Mouse (Mus musculus): ENCODE results near the gene Oaz1. TPM values are rescaled to one million over a fixed set of nuclear protein-coding genes. Genes with fewer than 3 reads are reported as not detected.
"Not testable (repeated sequence)": the region's sequence is repeated elsewhere in the genome, so short reads cannot be mapped to it uniquely, and the experiment has no call there.

The Oaz1 gene
- total RNA-seq, 2 experiments from 2014 or later = 399 to 419 TPM

DNA sequence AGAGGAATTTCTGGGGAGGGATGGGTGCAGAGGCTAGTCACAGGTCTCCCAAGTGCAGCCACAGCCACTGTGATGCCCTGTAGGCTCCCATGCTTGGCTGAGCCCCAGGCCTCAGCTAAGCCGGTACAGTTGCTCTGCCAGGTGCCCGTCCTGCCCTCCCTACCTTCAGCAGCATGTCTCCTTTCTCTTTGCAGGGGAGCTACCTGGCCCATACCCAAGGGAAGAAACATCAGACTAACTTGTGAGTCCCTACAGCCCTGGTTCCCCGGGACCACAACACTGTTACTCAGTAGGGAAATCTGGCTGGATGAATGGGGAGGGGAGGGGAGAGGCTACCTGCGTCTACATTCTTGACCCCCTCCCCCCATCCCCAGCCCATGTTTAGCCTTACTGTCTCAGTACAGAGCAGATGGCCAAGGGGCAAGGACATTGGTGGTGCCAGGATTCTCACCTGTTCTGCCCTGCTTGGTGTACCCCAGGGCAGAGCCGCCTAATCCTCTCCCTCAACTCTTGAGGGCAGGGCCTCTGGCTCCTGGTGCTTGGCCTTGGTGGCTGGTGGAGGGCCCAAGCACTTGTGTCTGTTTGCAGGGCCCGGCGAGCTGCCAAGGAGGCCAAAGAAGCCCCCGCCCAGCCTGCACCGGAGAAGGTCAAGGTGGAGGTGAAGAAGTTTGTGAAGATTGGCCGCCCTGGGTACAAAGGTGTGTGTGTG is 24.1 kb upstream of the Oaz1 start:
- no peak for DNase-seq (ENCODE audit: low spot score in 2 of 2)

GRCm38 (mm10) chr10:80802996-80803395 is 23.5 kb upstream of the Oaz1 start:
- DNase-seq (ENCODE audit: low spot score in 2 of 2) = no peak

DNA sequence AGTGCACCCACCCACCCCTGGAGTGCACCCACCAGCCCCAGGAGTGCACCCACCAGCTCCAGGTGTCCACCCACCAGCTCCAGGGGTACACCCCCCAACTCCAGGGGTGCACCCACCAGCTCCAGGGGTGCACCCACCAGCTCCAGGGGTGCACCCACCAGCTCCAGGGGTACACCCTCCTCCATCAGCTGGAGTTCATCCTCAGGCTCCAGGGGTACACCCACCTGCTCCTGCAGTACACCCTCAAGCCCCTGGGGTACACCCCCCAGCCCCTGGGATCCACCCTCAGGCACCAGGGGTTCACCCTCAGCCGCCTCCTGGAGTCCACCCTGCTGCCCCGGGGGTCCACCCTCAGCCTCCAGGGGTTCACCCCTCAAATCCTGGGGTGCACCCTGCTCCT is 22.1 kb upstream of the Oaz1 start:
- DNase-seq (ENCODE audit: low spot score in 2 of 2) = no peak

GRCm38 (mm10) chr10:80804916-80805315 is 21.5 kb upstream of the Oaz1 start, which contains the start of gene Amh:
Gene Amh (plus strand): TSS chr10:80805243.
- no peak for DNase-seq (ENCODE audit: low spot score in 2 of 2)

DNA sequence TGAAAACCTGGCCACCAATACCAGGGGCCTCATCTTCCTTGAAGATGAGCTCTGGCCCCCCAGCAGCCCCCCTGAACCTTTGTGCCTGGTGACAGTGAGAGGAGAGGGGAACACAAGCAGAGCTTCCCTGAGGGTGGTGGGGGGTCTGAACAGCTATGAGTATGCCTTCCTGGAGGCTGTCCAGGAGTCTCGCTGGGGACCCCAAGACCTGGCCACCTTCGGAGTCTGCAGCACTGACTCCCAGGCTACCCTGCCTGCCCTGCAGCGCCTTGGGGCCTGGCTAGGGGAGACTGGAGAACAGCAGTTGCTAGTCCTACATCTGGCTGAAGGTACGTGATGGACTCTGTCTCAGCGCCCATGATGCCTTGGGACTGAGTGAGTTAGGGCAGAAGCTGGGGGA is 21.1 kb upstream of the Oaz1 start:
- DNase-seq (ENCODE audit: low spot score in 2 of 2) = peak in 1 of 2 experiments; percentile 20

- DNase-seq (ENCODE audit: low spot score in 2 of 2) = peak; percentile 86 to 87
Observed at GRCm38 (mm10) chr10:80805925-80806324, 20.5 kb upstream of the Oaz1 start.

GRCm38 (mm10) chr10:80806341-80807056 is 20.0 kb upstream of the Oaz1 start:
- no peak for DNase-seq (ENCODE audit: low spot score in 2 of 2)

GRCm38 (mm10) chr10:80807057-80807627 is 19.3 kb upstream of the Oaz1 start:
- DNase-seq (ENCODE audit: low spot score in 2 of 2) = peak; percentile 74 to 80

DNA sequence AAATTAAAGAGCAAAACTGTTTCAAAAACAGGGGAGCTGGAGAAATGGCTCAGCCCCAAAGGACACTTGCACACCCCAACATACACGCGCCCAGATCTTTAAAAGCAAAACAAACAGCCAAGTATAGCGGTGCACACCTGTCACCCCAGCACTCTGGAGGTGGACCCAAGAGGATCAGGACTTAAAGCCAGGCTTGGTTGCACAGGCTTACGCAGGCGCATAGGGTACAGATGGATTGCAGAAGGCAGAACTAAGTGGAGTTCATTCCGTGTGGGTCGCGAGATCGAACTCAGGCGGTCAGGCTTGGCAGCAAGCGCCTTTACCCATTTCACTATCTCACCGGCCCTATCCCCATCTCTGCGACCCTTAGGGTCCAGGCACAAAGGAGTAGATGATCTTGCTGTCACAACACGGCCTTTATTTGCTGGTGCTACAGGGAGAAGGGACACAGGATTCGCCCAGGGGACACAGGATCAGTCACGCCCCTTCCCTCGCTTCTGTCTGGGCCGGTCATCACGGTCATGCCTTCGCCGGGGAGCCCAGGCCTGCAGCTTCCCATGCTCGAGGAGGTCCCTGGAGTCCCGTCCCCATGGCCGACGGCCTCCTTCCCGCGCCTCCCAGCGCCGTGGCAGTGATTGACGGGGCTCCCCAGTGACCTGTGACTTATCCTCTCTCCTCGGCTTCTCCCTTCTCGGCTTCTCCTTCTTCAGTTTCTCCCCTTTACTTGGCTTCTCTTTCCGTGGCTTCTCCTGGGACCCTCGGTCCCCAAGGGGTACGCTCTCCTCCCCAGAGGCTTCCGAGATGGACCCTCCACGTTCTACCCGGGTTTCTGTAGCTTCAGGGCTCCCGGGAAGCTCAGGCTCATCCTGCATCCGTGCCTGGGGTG is 18.1 kb upstream of the Oaz1 start:
- DNase-seq (ENCODE audit: low spot score in 2 of 2) = no peak

- no peak for DNase-seq (ENCODE audit: low spot score in 2 of 2)
Observed at GRCm38 (mm10) chr10:80808985-80809632, 17.3 kb upstream of the Oaz1 start.

GRCm38 (mm10) chr10:80810084-80810483 is 16.4 kb upstream of the Oaz1 start:
- DNase-seq (ENCODE audit: low spot score in 2 of 2) = no peak

GRCm38 (mm10) chr10:80812391-80813041 is 13.9 kb upstream of the Oaz1 start:
- no peak for DNase-seq (ENCODE audit: low spot score in 2 of 2)

DNA sequence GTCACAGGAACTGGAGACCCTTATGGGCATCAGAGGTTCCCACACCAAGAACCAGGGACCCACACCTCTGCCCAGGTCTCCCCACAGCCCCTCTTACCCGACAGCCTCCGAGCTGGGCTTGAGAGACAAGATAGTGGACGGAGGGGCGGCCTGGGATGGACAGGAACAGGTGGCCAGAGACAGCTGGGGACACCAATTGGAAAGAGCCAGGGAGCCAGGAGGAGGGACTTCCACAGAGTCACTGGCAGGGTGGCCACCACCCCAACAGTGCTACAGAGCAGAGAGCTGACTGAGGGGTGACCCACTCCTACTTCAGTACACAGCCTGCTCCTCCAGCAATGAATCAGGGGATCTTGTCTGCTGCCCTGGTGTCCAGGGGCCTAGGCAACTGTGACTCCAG is 13.1 kb upstream of the Oaz1 start, which contains the start of gene Jsrp1:
Gene Jsrp1 (minus strand): TSS at position 133 of the 400 bp plus-strand sequence.
- no peak for DNase-seq (ENCODE audit: low spot score in 2 of 2)

GRCm38 (mm10) chr10:80814800-80815199 is 11.7 kb upstream of the Oaz1 start:
- DNase-seq (ENCODE audit: low spot score in 2 of 2) = no peak

- DNase-seq (ENCODE audit: low spot score in 2 of 2) = not testable (repeated sequence)
Observed at GRCm38 (mm10) chr10:80816303-80816702, 10.2 kb upstream of the Oaz1 start.

- DNase-seq (ENCODE audit: low spot score in 2 of 2) = no peak
Observed at GRCm38 (mm10) chr10:80817164-80817563, 9.3 kb upstream of the Oaz1 start.

- not testable (repeated sequence) for DNase-seq (ENCODE audit: low spot score in 2 of 2)
Observed at GRCm38 (mm10) chr10:80817955-80818354, 8.5 kb upstream of the Oaz1 start.

DNA sequence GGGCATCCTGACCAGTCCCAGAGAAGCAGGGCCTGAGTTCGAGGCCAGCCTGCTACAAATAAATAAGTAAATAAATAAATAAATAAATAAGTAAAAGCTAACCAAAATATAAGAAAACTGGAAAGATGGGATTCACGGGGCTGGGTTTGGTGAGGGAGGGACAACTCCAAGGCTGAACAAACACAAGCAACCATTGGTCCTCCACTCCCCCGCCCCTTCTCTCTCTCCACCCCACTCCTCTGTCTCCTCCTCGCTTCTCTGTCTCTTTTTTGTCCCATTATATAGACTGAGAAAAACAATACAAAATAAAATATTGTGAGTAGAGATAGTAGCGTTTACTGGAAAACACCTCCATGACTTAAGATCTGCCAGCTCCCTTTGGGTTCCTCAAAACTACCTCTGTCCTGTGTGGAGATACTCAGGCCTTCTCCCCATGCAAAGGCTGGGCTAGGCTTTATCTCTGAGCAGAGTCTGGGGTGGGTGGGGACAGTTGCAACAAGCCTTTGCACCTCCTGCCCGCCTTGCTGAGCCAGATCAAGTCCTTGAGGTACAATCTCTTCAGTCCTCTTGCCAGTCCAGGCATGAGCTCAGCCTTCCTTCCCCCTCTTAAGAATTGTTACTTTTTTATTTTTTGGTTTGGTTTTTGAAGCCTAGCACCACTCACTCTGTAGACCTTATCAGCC is 7.7 kb upstream of the Oaz1 start:
- DNase-seq (ENCODE audit: low spot score in 2 of 2) = no peak

GRCm38 (mm10) chr10:80819406-80819805 is 7.0 kb upstream of the Oaz1 start:
- DNase-seq (ENCODE audit: low spot score in 2 of 2) = no peak

DNA sequence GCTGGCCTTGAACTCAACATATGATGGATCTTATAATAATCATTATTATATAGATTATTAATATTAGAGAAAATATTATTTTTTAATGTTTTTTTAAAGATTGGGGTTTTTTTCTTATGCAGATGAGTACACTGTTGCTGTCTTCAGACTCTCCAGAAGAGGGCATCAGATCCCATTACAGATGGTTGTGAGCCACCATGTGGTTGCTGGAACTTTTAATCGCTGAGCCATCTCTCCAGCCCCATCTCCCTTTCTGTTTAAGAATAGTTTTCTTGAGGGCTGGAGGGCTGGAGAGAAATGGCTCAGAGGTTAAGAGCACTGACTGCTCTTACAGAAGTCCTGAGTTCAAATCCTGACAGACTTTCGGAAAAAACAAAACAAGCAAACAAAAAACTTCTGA is 4.5 kb upstream of the Oaz1 start:
- peak in 1 of 2 experiments; percentile 21 for DNase-seq (ENCODE audit: low spot score in 2 of 2)

Data from layer of hippocampus, postnatal 10 days (tissue).